Mouse (Mus musculus): Measurements from ENCODE around the gene Neu1. TPM values are rescaled to one million over a fixed set of nuclear protein-coding genes. Genes with fewer than 3 reads are reported as not detected.

Neu1 gene
- polyA plus RNA-seq, 1 experiment, result 82.3 TPM

GRCm38 (mm10) chr17:34890074-34890743 is 40.8 kb upstream of the Neu1 start:
- Histone ChIP-seq H3K36me3 (ENCODE audit: control insufficient read depth, insufficient read depth, low read length) (no peaks in the 10 kb centered on the region), H3K4me1 (replicated peaks; ENCODE audit: control insufficient read depth, insufficient read depth, low read length) (peaks cover 9% of the 10 kb centered on the region), H3K4me3 (ENCODE audit: control insufficient read depth, insufficient read depth, low read length) (no peak overlapping the region), H3K27ac (ENCODE audit: control insufficient read depth, insufficient read depth, low read length) (no peak overlapping the region), H3K27me3 (ENCODE audit: control insufficient read depth, insufficient read depth, low read length) (no peaks in the 10 kb centered on the region)
- TF ChIP-seq CTCF (IDR thresholded peaks at IDR 0.05; ENCODE audit: borderline replicate concordance, control insufficient read depth, extremely low read depth, insufficient read depth, low read length, poor library complexity), result no peak
- no peak for TF ChIP-seq POLR2A (IDR thresholded peaks at IDR 0.05; ENCODE audit: control insufficient read depth, extremely low read depth, insufficient read depth, low read length, poor library complexity)
- no peak for DNase-seq
- WGBS, result 97% methylated on average over 12 of the region's 12 CpGs

GRCm38 (mm10) chr17:34891377-34891776 is 39.7 kb upstream of the Neu1 start:
- Histone ChIP-seq H3K27me3 (ENCODE audit: control insufficient read depth, insufficient read depth, low read length) (no peaks in the 10 kb centered on the region), H3K27ac (ENCODE audit: control insufficient read depth, insufficient read depth, low read length) (no peak overlapping the region), H3K4me3 (ENCODE audit: control insufficient read depth, insufficient read depth, low read length) (no peak overlapping the region), H3K36me3 (ENCODE audit: control insufficient read depth, insufficient read depth, low read length) (no peaks in the 10 kb centered on the region), H3K4me1 (replicated peaks; ENCODE audit: control insufficient read depth, insufficient read depth, low read length) (peaks cover 16% of the 10 kb centered on the region)
- DNase-seq, result no peak
- no peak for TF ChIP-seq CTCF (IDR thresholded peaks at IDR 0.05; ENCODE audit: borderline replicate concordance, control insufficient read depth, extremely low read depth, insufficient read depth, low read length, poor library complexity)
- no peak for TF ChIP-seq POLR2A (IDR thresholded peaks at IDR 0.05; ENCODE audit: control insufficient read depth, extremely low read depth, insufficient read depth, low read length, poor library complexity)
- 97% methylated on average over 2 of the region's 2 CpGs for WGBS

DNA sequence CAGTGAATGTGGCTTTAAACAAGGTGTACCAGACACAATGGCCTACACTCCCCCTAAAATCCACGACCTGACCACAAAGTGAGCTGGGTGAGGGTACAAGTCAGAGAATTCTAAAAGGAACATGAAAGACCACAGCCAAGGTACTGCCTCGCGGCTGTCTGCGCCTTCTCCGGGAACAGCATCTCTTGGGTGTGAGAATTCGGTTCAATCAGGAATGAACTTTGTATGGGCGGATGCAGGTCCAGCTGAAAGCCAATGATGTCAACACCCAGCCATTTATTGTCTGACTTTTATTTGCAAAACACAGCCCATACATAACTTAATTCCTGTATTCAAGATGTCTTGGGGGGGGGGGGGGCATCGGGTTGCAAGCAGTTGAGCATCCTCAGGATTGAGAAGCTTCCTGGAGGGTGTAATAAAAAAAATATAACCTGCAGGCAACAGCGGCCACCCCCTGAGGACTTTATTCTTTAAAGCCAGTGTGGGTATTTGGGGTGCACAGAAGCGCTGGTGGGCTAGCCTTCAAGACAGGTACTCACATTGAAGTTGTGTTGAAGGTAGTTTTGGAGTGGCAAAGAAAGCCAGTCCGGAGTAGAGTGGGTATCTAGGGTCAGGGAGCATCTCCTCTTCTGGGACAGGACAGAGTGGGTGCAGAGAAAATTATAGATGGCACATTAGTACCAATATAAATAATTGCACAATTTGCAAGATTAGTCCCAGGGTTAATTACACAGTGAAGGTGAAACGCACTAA is 37.8 kb upstream of the Neu1 start:
- TF ChIP-seq CTCF (IDR thresholded peaks at IDR 0.05; ENCODE audit: borderline replicate concordance, control insufficient read depth, extremely low read depth, insufficient read depth, low read length, poor library complexity) (no peak), POLR2A (IDR thresholded peaks at IDR 0.05; ENCODE audit: control insufficient read depth, extremely low read depth, insufficient read depth, low read length, poor library complexity) (no peak)
- no peaks in the 10 kb centered on the region for H3K36me3 ChIP-seq (ENCODE audit: control insufficient read depth, insufficient read depth, low read length)
- H3K27me3 ChIP-seq (ENCODE audit: control insufficient read depth, insufficient read depth, low read length), result no peaks in the 10 kb centered on the region
- H3K27ac ChIP-seq (ENCODE audit: control insufficient read depth, insufficient read depth, low read length), result no peak overlapping the region
- no peak overlapping the region for H3K4me3 ChIP-seq (ENCODE audit: control insufficient read depth, insufficient read depth, low read length)
- no peak for DNase-seq
- H3K4me1 ChIP-seq (replicated peaks; ENCODE audit: control insufficient read depth, insufficient read depth, low read length), result peaks cover 21% of the 10 kb centered on the region
- 83% methylated on average over 12 of the region's 12 CpGs for WGBS

DNA sequence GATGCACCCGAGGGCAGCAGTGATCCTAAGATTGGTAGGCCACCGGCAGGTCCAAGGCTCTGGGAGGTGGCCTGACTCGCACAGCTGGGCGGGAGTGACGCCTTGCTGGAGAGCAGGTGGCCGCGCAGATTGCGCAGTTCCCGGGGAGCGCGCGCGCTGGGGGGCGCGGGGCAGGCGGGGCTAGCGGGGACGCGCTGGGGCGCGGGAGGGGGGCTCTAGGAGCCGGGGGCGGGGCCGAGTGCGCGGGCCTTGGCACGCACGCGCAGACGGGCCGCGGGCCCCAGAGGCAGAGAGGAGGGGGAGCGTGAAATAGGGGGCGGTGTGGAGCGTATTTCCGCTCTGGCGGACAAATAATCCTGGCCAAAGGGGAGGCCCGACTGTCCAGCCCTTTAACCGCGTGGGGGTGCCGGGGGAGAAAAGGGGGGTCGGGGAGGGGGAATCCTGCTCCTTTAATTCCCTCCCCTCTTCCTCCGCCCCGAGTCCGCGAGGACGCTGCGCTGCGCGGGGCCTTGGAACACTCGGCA is 36.9 kb upstream of the Neu1 start:
- TF ChIP-seq CTCF (IDR thresholded peaks at IDR 0.05; ENCODE audit: borderline replicate concordance, control insufficient read depth, extremely low read depth, insufficient read depth, low read length, poor library complexity) (0 out of 2 replicates have a peak, but pooled peaks have one; percentile 27), POLR2A (IDR thresholded peaks at IDR 0.05; ENCODE audit: control insufficient read depth, extremely low read depth, insufficient read depth, low read length, poor library complexity) (peak; percentile 55)
- H3K4me1 ChIP-seq (replicated peaks; ENCODE audit: control insufficient read depth, insufficient read depth, low read length), result peaks cover 21% of the 10 kb centered on the region
- peak; percentile 91 for DNase-seq
- no peaks in the 10 kb centered on the region for H3K27me3 ChIP-seq (ENCODE audit: control insufficient read depth, insufficient read depth, low read length)
- peak overlapping the region; percentile 22; the same call in 1 of the 2 replicates for H3K27ac ChIP-seq (ENCODE audit: control insufficient read depth, insufficient read depth, low read length)
- no peaks in the 10 kb centered on the region for H3K36me3 ChIP-seq (ENCODE audit: control insufficient read depth, insufficient read depth, low read length)
- H3K4me3 ChIP-seq (ENCODE audit: control insufficient read depth, insufficient read depth, low read length), result peak overlapping the region; percentile 61
- 1% methylated on average over 46 of the region's 51 CpGs for WGBS

GRCm38 (mm10) chr17:34894801-34895530 is 36.1 kb upstream of the Neu1 start:
- TF ChIP-seq POLR2A (IDR thresholded peaks at IDR 0.05; ENCODE audit: control insufficient read depth, extremely low read depth, insufficient read depth, low read length, poor library complexity) (no peak), CTCF (IDR thresholded peaks at IDR 0.05; ENCODE audit: borderline replicate concordance, control insufficient read depth, extremely low read depth, insufficient read depth, low read length, poor library complexity) (no peak)
- peaks cover 22% of the 10 kb centered on the region for H3K4me1 ChIP-seq (replicated peaks; ENCODE audit: control insufficient read depth, insufficient read depth, low read length)
- DNase-seq, result peak; percentile 45
- H3K27ac ChIP-seq (ENCODE audit: control insufficient read depth, insufficient read depth, low read length), result no peak overlapping the region
- H3K27me3 ChIP-seq (ENCODE audit: control insufficient read depth, insufficient read depth, low read length), result no peaks in the 10 kb centered on the region
- no peaks in the 10 kb centered on the region for H3K36me3 ChIP-seq (ENCODE audit: control insufficient read depth, insufficient read depth, low read length)
- WGBS, result 15% methylated on average over 51 of the region's 51 CpGs
- H3K4me3 ChIP-seq (ENCODE audit: control insufficient read depth, insufficient read depth, low read length), result peak overlapping the region; percentile 65

GRCm38 (mm10) chr17:34895724-34896123 is 35.3 kb upstream of the Neu1 start:
- Histone ChIP-seq H3K36me3 (ENCODE audit: control insufficient read depth, insufficient read depth, low read length) (no peaks in the 10 kb centered on the region), H3K27me3 (ENCODE audit: control insufficient read depth, insufficient read depth, low read length) (no peaks in the 10 kb centered on the region), H3K4me1 (replicated peaks; ENCODE audit: control insufficient read depth, insufficient read depth, low read length) (peaks cover 23% of the 10 kb centered on the region), H3K27ac (ENCODE audit: control insufficient read depth, insufficient read depth, low read length) (no peak overlapping the region), H3K4me3 (ENCODE audit: control insufficient read depth, insufficient read depth, low read length) (no peak overlapping the region)
- WGBS, result 91% methylated on average over 15 of the region's 15 CpGs
- TF ChIP-seq POLR2A (IDR thresholded peaks at IDR 0.05; ENCODE audit: control insufficient read depth, extremely low read depth, insufficient read depth, low read length, poor library complexity) (no peak), CTCF (IDR thresholded peaks at IDR 0.05; ENCODE audit: borderline replicate concordance, control insufficient read depth, extremely low read depth, insufficient read depth, low read length, poor library complexity) (no peak)
- DNase-seq, result no peak

Data from thymus, adult 2 months (tissue).